Mouse (Mus musculus) stomach, embryonic 14.5 days (tissue): ENCODE results near the gene Vav2. TPM values are rescaled to one million over a fixed set of nuclear protein-coding genes. Genes with fewer than 3 reads are reported as not detected.

Source experiments
- ATAC-seq: fragments of 200-750 bp; cut with Nextera tagmentation; 2 replicates; pipeline ENCODE4 v1.8.0; 2017; ENCODE audit warnings: low read depth, moderate TSS enrichment; ENCODE audit not compliant: insufficient number of reproducible peaks, insufficient read depth, low FRiP score
- H3K27ac ChIP-seq: fragments of 300-500 bp; sonication (generic); 2 replicates; pipeline ENCODE4 v1.5.1; 2014; ENCODE audit warnings: mild to moderate bottlenecking, low read length, moderate library complexity, mixed read lengths
- H3K27me3 ChIP-seq: fragments of 300-500 bp; sonication (generic); 2 replicates; pipeline ENCODE4 v1.6.1; 2014; ENCODE audit warnings: low read length, control low read depth, mixed read lengths; ENCODE audit not compliant: control insufficient read depth, insufficient read depth
- H3K36me3 ChIP-seq: fragments of 300-500 bp; sonication (generic); 2 replicates; pipeline ENCODE4 v1.6.1; 2014; ENCODE audit warnings: mild to moderate bottlenecking, control low read depth, low read length, moderate library complexity, mixed read lengths; ENCODE audit not compliant: control insufficient read depth, insufficient read depth
- H3K4me1 ChIP-seq: fragments of 300-500 bp; sonication (generic); 2 replicates; pipeline ENCODE4 v1.6.1; 2014; ENCODE audit warnings: low read length, control low read depth, mixed read lengths; ENCODE audit not compliant: control insufficient read depth, insufficient read depth
- H3K4me2 ChIP-seq: fragments of 300-500 bp; sonication (generic); replicated peaks from 2 replicates; pipeline ENCODE4 v1.6.1; 2014; ENCODE audit warnings: low read depth, low read length, control low read depth
- H3K4me3 ChIP-seq: fragments of 300-500 bp; sonication (generic); 2 replicates; pipeline ENCODE4 v1.5.1; 2014; ENCODE audit warnings: low read depth, low read length, control low read depth
- H3K9ac ChIP-seq: fragments of 300-500 bp; sonication (generic); replicated peaks from 2 replicates; pipeline ENCODE4 v1.6.1; 2014; ENCODE audit warnings: low read depth, mild to moderate bottlenecking, control low read depth, low read length, moderate library complexity, mixed read lengths
- H3K9me3 ChIP-seq: fragments of 300-500 bp; sonication (generic); 2 replicates; pipeline ENCODE4 v1.6.1; 2016; ENCODE audit warnings: low read depth, low read length, control low read depth; ENCODE audit not compliant: control insufficient read depth
- WGBS: fragments of 180-500 bp; shearing (Covaris S2); extraction: QIAGEN DNeasy Blood & Tissue Kit; methylation state at CpG from one replicate; pipeline ENCODE4 v1.1.7; 2014; 5-methylcytosine and 5-hydroxymethylcytosine counted together
- polyA plus RNA-seq: library from polyadenylated mRNA; unstranded; fragments of >200 nt; fragmentation: Nextera tagmentation; extraction: Ambion mirVana; gene quantifications from 2 replicates; pipeline ENCODE4 v1.2.1, GENCODE M21; 2014

Gene Vav2
- polyA plus RNA-seq, 1 experiment from 2014 or later = 7.6 TPM

DNA sequence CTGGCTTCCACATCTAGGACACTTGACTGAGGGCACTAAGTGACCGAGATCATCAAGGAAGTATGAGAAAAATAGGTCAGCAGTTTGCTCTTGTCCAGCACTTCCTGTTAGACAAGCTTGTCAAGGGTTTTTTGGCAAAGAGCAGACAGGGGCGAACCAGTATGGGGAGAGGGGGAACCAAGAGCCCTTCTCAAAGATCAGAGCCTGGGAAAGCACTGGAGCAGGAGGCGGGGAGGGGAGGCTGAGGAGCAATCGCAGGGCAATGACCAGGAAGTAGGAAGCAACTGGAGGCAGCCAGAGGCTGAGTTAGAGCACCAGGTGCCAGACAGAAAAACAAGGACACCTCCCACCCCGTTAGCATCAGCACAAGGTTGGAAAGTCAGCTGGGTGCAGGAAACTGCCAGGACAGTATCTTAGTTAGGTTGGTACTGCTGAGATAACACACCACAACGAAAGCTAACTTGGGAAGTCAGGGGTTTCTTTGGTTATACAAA is 8.2 kb downstream of the Vav2 start:
- peak overlapping the region; percentile 40; the same call in 1 of the 2 replicates for H3K27ac ChIP-seq
- no peaks in the 10 kb centered on the region for H3K9me3 ChIP-seq
- no peaks in the 10 kb centered on the region for H3K27me3 ChIP-seq
- H3K4me3 ChIP-seq = no peak overlapping the region
- 0 out of 2 replicates have a peak overlapping the region, but pooled peaks have one; percentile 3 for H3K4me2 ChIP-seq
- H3K9ac ChIP-seq = no peak overlapping the region
- no peak for ATAC-seq
- WGBS = 21% methylated on average over 6 of the region's 6 CpGs
- no peaks in the 10 kb centered on the region for H3K36me3 ChIP-seq
- peaks cover 73% of the 10 kb centered on the region for H3K4me1 ChIP-seq

DNA sequence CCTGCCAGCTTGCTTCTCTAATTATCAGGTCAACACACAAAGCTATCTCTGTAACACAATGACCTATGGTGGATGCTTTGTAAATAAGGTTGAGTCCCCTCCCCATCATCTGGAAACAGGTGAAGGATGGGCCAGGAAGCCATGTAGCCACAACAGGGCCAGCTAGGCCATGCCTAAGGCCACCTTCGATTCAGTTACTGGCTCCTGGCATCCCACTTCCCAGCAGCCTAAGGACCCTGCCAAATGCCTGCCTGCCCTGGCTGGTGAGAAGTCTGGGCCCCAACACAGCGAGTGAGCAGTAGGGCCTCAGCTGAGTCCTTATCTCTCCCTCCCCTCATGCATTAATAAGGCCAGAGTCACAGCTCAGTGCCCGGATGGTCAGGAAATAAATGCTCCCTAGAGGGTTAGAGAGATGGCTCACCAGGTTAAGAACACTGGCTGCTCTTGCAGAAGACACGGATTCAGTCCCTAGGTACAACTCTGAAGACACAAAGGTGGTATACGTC is 9.1 kb downstream of the Vav2 start:
- Histone ChIP-seq H3K4me1 (peaks cover 69% of the 10 kb centered on the region), H3K27me3 (no peaks in the 10 kb centered on the region), H3K9ac (no peak overlapping the region), H3K4me2 (no peak overlapping the region), H3K27ac (peak overlapping the region; percentile 40; the same call in 1 of the 2 replicates), H3K9me3 (no peaks in the 10 kb centered on the region), H3K36me3 (no peaks in the 10 kb centered on the region), H3K4me3 (no peak overlapping the region)
- no peak for ATAC-seq
- 59% methylated on average over 5 of the region's 5 CpGs for WGBS

DNA sequence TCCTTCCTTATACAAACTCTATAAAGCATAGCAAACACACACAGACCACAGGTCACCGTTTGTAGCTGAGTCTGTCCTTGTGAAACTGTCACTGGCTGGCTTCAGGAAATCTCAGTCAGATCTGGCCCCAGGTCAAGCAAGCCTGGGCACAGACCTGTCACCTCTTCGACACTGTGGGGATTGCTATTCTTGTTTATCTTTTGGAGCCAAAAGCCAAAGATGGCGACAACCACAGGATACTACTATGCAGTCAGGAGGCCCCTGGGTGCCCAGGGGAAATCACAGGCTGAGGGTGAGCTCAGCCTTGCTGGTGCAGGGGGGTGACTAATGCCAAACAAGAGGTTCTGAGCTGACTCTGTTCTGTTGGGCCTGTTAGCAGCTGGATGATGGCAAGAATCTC is 10.4 kb downstream of the Vav2 start:
- Histone ChIP-seq H3K9ac (no peak overlapping the region), H3K9me3 (no peaks in the 10 kb centered on the region), H3K27ac (peak overlapping the region; percentile 74; the same call in 1 of the 2 replicates), H3K4me3 (no peak overlapping the region), H3K4me2 (no peak overlapping the region), H3K27me3 (no peaks in the 10 kb centered on the region), H3K4me1 (peaks cover 81% of the 10 kb centered on the region), H3K36me3 (no peaks in the 10 kb centered on the region)
- 15% methylated on average over 3 of the region's 3 CpGs for WGBS
- ATAC-seq = 0 out of 2 replicates have a peak, but pooled peaks have one; percentile 7

DNA sequence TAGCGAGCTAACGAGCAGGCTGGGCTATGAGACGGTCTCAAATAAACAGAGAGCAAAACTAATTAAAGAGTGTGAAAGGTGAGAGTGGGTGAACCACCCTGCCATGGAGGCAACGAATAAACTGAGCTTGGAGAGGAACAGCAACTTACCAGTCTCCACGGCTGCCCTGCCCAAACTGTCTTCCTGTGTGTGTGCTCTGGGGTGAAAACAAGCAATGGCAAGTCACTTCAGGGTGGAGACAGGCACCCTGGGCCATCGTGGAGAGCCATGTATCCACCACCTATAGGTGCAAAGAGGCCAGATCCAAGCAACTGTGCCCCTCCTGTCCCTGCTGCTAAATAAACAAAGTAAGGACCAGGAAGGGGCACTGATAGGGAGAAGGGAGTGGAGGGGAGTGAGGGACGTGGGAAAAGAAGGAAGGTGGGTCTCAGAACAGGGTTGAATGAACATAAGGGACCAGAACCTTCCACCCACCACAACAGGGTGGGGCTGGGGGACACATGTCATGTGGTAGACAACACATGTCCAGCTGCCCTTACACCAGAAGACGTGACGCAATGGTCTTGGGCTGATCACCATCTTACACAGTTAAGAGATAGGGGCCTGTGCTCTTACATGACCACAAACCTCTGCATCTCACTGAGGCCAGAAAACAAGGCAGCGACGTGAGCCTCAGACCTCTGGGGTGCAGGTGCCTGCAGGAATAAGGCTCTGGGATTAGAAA is 11.6 kb downstream of the Vav2 start:
- Histone ChIP-seq H3K4me1 (peaks cover 89% of the 10 kb centered on the region), H3K4me2 (peak overlapping the region; percentile 20; the same call in 1 of the 2 replicates), H3K36me3 (no peaks in the 10 kb centered on the region), H3K9me3 (no peaks in the 10 kb centered on the region), H3K27me3 (no peaks in the 10 kb centered on the region), H3K4me3 (no peak overlapping the region), H3K27ac (peak overlapping the region; percentile 77), H3K9ac (no peak overlapping the region)
- ATAC-seq = no peak
- 57% methylated on average over 11 of the region's 11 CpGs for WGBS

DNA sequence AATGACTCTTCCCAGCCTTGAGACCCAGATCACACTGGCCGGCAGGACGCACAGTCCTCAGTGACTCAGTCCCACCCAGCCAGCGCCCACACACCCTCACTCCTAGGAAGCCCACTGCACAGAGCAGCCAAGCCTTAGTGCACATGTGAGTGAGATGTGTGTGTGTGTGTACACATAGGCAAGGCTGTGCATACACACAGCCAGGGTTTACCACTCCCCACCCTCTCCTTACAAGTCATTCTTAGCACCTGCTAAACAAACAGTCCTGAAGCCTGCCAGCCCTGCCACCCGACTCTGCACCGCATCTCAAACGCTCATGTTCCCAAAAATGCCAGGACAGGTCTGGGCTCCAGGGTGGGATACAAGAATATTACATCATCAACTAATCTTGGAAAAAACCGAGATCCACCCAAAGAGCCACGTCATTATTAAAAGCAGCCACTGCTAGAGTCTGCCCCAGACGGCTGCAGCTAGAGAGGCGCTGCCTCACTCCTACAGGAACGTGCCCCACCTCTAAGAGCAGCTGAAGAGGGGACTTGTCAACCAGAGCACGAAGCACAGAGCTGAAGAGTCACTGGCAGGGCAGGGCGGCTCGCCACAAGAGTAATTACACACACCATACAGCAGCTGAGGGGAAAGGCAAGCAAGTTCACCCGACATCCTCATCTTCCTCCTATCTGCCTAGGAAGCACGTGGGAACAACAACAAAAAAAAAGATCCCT is 12.7 kb downstream of the Vav2 start:
- H3K36me3 ChIP-seq = no peaks in the 10 kb centered on the region
- peaks cover 79% of the 10 kb centered on the region for H3K4me1 ChIP-seq
- 27% methylated on average over 16 of the region's 16 CpGs for WGBS
- H3K27ac ChIP-seq = peak overlapping the region; percentile 77
- no peaks in the 10 kb centered on the region for H3K27me3 ChIP-seq
- H3K9ac ChIP-seq = no peak overlapping the region
- peak; percentile 88 for ATAC-seq
- H3K4me3 ChIP-seq = no peak overlapping the region
- H3K9me3 ChIP-seq = no peaks in the 10 kb centered on the region
- peak overlapping the region; percentile 16 for H3K4me2 ChIP-seq

DNA sequence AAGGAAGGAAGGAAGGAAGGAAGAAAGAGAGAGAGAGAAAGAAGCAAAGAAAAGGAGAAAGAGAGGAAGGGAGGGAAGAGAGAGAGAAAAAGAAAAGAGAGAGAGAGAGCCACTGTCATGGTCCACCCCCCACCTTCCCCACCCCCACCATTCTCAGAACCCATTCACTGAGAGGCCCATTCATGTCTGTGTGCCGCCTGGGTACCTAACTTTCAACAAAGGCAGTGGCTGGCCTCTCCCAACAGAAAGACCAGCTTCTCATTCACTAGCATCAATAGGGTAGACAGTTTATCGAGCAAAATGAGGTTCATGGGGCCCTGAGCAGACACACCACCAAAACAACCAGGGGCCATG is 13.3 kb downstream of the Vav2 start:
- no peaks in the 10 kb centered on the region for H3K9me3 ChIP-seq
- H3K4me1 ChIP-seq = peaks cover 73% of the 10 kb centered on the region
- H3K9ac ChIP-seq = no peak overlapping the region
- 53% methylated on average over 2 of the region's 2 CpGs for WGBS
- H3K4me3 ChIP-seq = no peak overlapping the region
- peak overlapping the region; percentile 77 for H3K27ac ChIP-seq
- H3K4me2 ChIP-seq = no peak overlapping the region; the same call in 1 of the 2 replicates
- no peaks in the 10 kb centered on the region for H3K27me3 ChIP-seq
- ATAC-seq = no peak
- no peaks in the 10 kb centered on the region for H3K36me3 ChIP-seq

DNA sequence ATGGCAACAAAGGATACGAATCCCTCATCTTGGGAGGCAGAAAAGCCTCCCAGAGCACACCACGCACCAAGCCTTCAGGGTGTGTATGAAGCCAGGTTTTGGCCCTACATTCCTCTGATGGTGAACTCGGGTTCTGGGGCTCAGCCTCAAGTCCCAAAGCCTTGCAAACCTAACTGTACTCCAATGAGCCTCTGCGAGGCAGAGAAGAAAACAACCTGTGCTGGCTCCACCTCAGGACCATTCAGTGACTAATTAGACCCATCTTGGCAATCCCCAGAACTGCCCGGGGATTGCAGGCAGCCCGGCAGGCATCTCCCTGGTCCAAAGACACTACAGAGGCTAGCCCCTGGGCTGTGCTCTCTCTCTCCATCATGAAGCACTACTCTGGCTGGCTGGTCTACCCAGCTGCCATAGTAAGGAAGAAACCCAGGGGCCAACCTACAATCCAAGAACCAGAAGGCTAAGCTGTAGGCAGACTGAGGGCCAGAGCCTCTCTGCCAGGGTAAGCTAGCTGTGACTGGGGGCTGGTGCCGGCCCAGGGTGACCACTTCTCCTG is 14.5 kb downstream of the Vav2 start:
- Histone ChIP-seq H3K9me3 (no peaks in the 10 kb centered on the region), H3K4me2 (peak overlapping the region; percentile 30), H3K27ac (peak overlapping the region; percentile 89), H3K4me1 (peaks cover 63% of the 10 kb centered on the region), H3K4me3 (no peak overlapping the region), H3K9ac (no peak overlapping the region), H3K36me3 (no peaks in the 10 kb centered on the region), H3K27me3 (no peaks in the 10 kb centered on the region)
- no peak for ATAC-seq
- WGBS = 16% methylated on average over 7 of the region's 7 CpGs

DNA sequence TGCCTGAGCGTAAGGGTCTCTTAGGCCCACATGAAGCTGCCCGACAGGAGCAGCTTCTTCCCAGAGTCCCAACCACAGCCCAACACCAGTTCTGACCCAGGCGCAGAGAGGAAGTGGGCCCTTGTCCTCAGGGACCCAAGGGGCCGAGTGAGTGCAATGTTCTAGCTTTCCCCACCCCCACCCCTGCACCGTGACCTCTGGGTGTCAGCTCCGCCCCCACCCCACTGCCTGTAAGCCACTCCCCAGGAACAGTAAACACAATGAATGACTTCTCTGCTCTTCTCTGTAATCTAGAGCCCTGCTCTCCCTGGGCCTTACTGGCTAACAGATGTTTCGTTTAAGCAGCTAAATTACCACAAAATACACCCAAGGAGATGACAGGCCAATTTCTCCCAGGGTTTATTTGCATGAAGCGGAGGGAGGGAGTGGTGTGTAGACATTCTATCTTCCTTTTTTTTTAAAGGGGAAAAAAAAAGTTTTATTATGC is 15.1 kb downstream of the Vav2 start:
- Histone ChIP-seq H3K9ac (no peak overlapping the region), H3K36me3 (no peaks in the 10 kb centered on the region), H3K27me3 (no peaks in the 10 kb centered on the region), H3K9me3 (no peaks in the 10 kb centered on the region), H3K4me1 (peaks cover 61% of the 10 kb centered on the region), H3K4me3 (no peak overlapping the region), H3K4me2 (peak overlapping the region; percentile 30; the same call in 1 of the 2 replicates), H3K27ac (peak overlapping the region; percentile 89)
- 16% methylated on average over 8 of the region's 8 CpGs for WGBS
- peak; percentile 67; the same call in 1 of the 2 replicates for ATAC-seq
